Mouse (Mus musculus) CH12.LX (cell line): ENCODE data around the gene Rbm33. TPM values are rescaled to one million over a fixed set of nuclear protein-coding genes. Genes with fewer than 3 reads are reported as not detected.
A peak's percentile ranks its signal among the peaks of the same experiment; 100 is the strongest.

ENCODE experiments used
- DNase-seq: peaks from one replicate; pipeline ENCODE4 v3.0.0-alpha.2; 2013; ENCODE audit errors: extremely low read depth
- H3K27ac ChIP-seq: 2 replicates; pipeline ENCODE4 v1.5.1; 2012; ENCODE audit warnings: low read depth, mild to moderate bottlenecking, control low read depth, moderate library complexity; ENCODE audit not compliant: insufficient read depth
- H3K27me3 ChIP-seq: replicated peaks from 2 replicates; pipeline ENCODE3; 2012; ENCODE audit warnings: inconsistent platforms
- H3K36me3 ChIP-seq, 2 experiments: replicated peaks in 1 of 2; 2 replicates each; pipeline versions ENCODE3 to v1.6.1; 2012; ENCODE audit warnings: inconsistent platforms in 1 of 2, low read length in 1 of 2, mild to moderate bottlenecking in 1 of 2, mixed read lengths in 1 of 2, moderate library complexity in 1 of 2; ENCODE audit not compliant: control insufficient read depth in 1 of 2, insufficient read depth in 1 of 2
- H3K4me1 ChIP-seq, 2 experiments: 2 replicates each; pipeline ENCODE4 v1.6.1; 2012; ENCODE audit warnings: inconsistent platforms in 1 of 2, moderate library complexity in 1 of 2; ENCODE audit not compliant: insufficient read depth in 2 of 2, control insufficient read depth in 1 of 2
- H3K4me2 ChIP-seq: 2 replicates; pipeline ENCODE4 v1.6.1; 2012; ENCODE audit warnings: low read depth, mild to moderate bottlenecking, control low read depth; ENCODE audit not compliant: poor library complexity, insufficient read depth, severe bottlenecking
- H3K4me3 ChIP-seq, 3 experiments: fragments of 150-350 bp in 1 of 3; sonication (generic) in 1 of 3; replicated peaks in 1 of 3; 2 replicates each; pipeline versions ENCODE3 to v1.5.1; 2011 to 2012; ENCODE audit warnings: low read depth in 2 of 3, low read length in 2 of 3, mild to moderate bottlenecking in 2 of 3, moderate library complexity in 2 of 3, control low read depth in 1 of 3, improper control_type of control experiment in 1 of 3, inconsistent platforms in 1 of 3, mixed read lengths in 1 of 3; ENCODE audit not compliant: poor library complexity in 1 of 3
- H3K79me2 ChIP-seq: replicated peaks from 2 replicates; pipeline ENCODE4 v1.6.1; 2012; ENCODE audit warnings: mild to moderate bottlenecking, moderate library complexity; ENCODE audit not compliant: control insufficient read depth, poor library complexity, insufficient read depth, severe bottlenecking; ENCODE audit errors: extremely low read depth
- H3K9ac ChIP-seq: 2 replicates; pipeline ENCODE4 v1.6.1; 2012; ENCODE audit warnings: low read depth, mild to moderate bottlenecking, control low read depth, moderate library complexity; ENCODE audit not compliant: insufficient read depth
- H3K9me3 ChIP-seq: replicated peaks from 2 replicates; pipeline ENCODE3; 2012; ENCODE audit warnings: low read length, inconsistent platforms, mixed read lengths
- BHLHE40 ChIP-seq: IDR thresholded peaks from 2 replicates; pipeline ENCODE4 v1.6.1; 2011; ENCODE audit warnings: mild to moderate bottlenecking, low read depth, low read length, improper control_type of control experiment
- CHD1 ChIP-seq: IDR thresholded peaks from 2 replicates; pipeline ENCODE4 v1.6.1; 2012; ENCODE audit warnings: low read depth, low read length, improper control_type of control experiment, inconsistent platforms
- CHD2 ChIP-seq: IDR thresholded peaks from 2 replicates; pipeline ENCODE4 v1.6.1; 2011; ENCODE audit warnings: low read length, improper control_type of control experiment
- CTCF ChIP-seq, 2 experiments: IDR thresholded peaks in 1 of 2; conservative IDR thresholded peaks in 1 of 2; 2 replicates each; pipeline ENCODE4 v1.5.1; 2011 to 2012; ENCODE audit warnings: low read depth in 2 of 2, low read length in 2 of 2, improper control_type of control experiment in 1 of 2, inconsistent platforms in 1 of 2, mild to moderate bottlenecking in 1 of 2, moderate library complexity in 1 of 2
- E2F4 ChIP-seq: IDR thresholded peaks from 2 replicates; pipeline ENCODE4 v1.6.1; 2011; ENCODE audit warnings: low read depth, low read length, improper control_type of control experiment; ENCODE audit not compliant: insufficient replicate concordance
- ELF1 ChIP-seq: IDR thresholded peaks from 2 replicates; pipeline ENCODE4 v1.6.1; 2014; ENCODE audit warnings: low read depth, mild to moderate bottlenecking, inconsistent platforms, low read length, improper control_type of control experiment
- EP300 ChIP-seq: IDR thresholded peaks from 2 replicates; pipeline ENCODE4 v1.6.1; 2011; ENCODE audit warnings: low read length, improper control_type of control experiment
- ETS1 ChIP-seq: conservative IDR thresholded peaks from 2 replicates; pipeline ENCODE4 v1.6.1; 2012; ENCODE audit warnings: low read depth, mild to moderate bottlenecking, inconsistent platforms, low read length, improper control_type of control experiment, moderate library complexity
- GABPA ChIP-seq: IDR thresholded peaks from 2 replicates; pipeline ENCODE4 v1.6.1; 2012; ENCODE audit warnings: low read depth, low read length, improper control_type of control experiment, inconsistent platforms; ENCODE audit not compliant: insufficient replicate concordance
- HCFC1 ChIP-seq: IDR thresholded peaks from 2 replicates; pipeline ENCODE4 v1.6.1; 2012; ENCODE audit warnings: low read depth, mild to moderate bottlenecking, inconsistent platforms, low read length, improper control_type of control experiment
- IRF4 ChIP-seq: IDR thresholded peaks from 2 replicates; pipeline ENCODE4 v1.6.1; 2014; ENCODE audit warnings: low read depth, mild to moderate bottlenecking, inconsistent platforms, low read length, improper control_type of control experiment
- JUN ChIP-seq: IDR thresholded peaks from 2 replicates; pipeline ENCODE4 v1.6.1; 2011; ENCODE audit warnings: low read depth, mild to moderate bottlenecking, low read length, improper control_type of control experiment, moderate library complexity; ENCODE audit not compliant: insufficient read depth
- JUND ChIP-seq: conservative IDR thresholded peaks from 2 replicates; pipeline ENCODE4 v1.6.1; 2011; ENCODE audit warnings: low read depth, low read length, improper control_type of control experiment
- KAT2A ChIP-seq: IDR thresholded peaks from 2 replicates; pipeline ENCODE4 v1.6.1; 2012; ENCODE audit warnings: low read length, improper control_type of control experiment, inconsistent platforms; ENCODE audit not compliant: insufficient replicate concordance
- MAFK ChIP-seq: IDR thresholded peaks from 2 replicates; pipeline ENCODE4 v1.6.1; 2011; ENCODE audit warnings: low read length, improper control_type of control experiment; ENCODE audit not compliant: insufficient replicate concordance
- MAX ChIP-seq: IDR thresholded peaks from 2 replicates; pipeline ENCODE4 v1.6.1; 2011; ENCODE audit warnings: low read length, improper control_type of control experiment
- MAZ ChIP-seq: IDR thresholded peaks from 2 replicates; pipeline ENCODE4 v1.6.1; 2012; ENCODE audit warnings: low read depth, mild to moderate bottlenecking, inconsistent platforms, low read length, improper control_type of control experiment, moderate library complexity
- MEF2A ChIP-seq: IDR thresholded peaks from 2 replicates; pipeline ENCODE4 v1.6.1; 2014; ENCODE audit warnings: low read depth, mild to moderate bottlenecking, inconsistent platforms, low read length, improper control_type of control experiment, borderline replicate concordance
- MXI1 ChIP-seq: IDR thresholded peaks from 2 replicates; pipeline ENCODE4 v1.6.1; 2011; ENCODE audit warnings: mild to moderate bottlenecking, low read depth, low read length, improper control_type of control experiment
- MYC ChIP-seq: IDR thresholded peaks from 2 replicates; pipeline ENCODE4 v1.6.1; 2011; ENCODE audit warnings: low read depth, mild to moderate bottlenecking, improper control_type of control experiment, low read length
- NELFE ChIP-seq: IDR thresholded peaks from 2 replicates; pipeline ENCODE4 v1.6.1; 2011; ENCODE audit warnings: low read depth, low read length, improper control_type of control experiment
- NRF1 ChIP-seq: IDR thresholded peaks from 2 replicates; pipeline ENCODE4 v1.6.1; 2014; ENCODE audit warnings: low read depth, mild to moderate bottlenecking, inconsistent platforms, low read length, improper control_type of control experiment, moderate library complexity
- PAX5 ChIP-seq: IDR thresholded peaks from 2 replicates; pipeline ENCODE4 v1.6.1; 2012; ENCODE audit warnings: low read length, inconsistent platforms, mixed read lengths
- POLR2A ChIP-seq: IDR thresholded peaks from 2 replicates; pipeline ENCODE4 v1.6.1; 2011; ENCODE audit warnings: low read depth, mild to moderate bottlenecking, improper control_type of control experiment, low read length
- POLR2AphosphoS2 ChIP-seq: IDR thresholded peaks from 2 replicates; pipeline ENCODE4 v1.6.1; 2011; ENCODE audit warnings: low read depth, low read length, improper control_type of control experiment
- RAD21 ChIP-seq: IDR thresholded peaks from 2 replicates; pipeline ENCODE4 v1.6.1; 2011; ENCODE audit warnings: low read depth, mild to moderate bottlenecking, low read length, improper control_type of control experiment, moderate library complexity
- RCOR1 ChIP-seq: conservative IDR thresholded peaks from 2 replicates; pipeline ENCODE4 v1.6.1; 2012; ENCODE audit warnings: low read depth, mild to moderate bottlenecking, inconsistent platforms, low read length, improper control_type of control experiment
- SIN3A ChIP-seq: IDR thresholded peaks from 2 replicates; pipeline ENCODE4 v1.6.1; 2012; ENCODE audit warnings: low read length, improper control_type of control experiment, inconsistent platforms
- SMC3 ChIP-seq: IDR thresholded peaks from 2 replicates; pipeline ENCODE4 v1.6.1; 2011; ENCODE audit warnings: low read depth, low read length, improper control_type of control experiment
- TBP ChIP-seq: conservative IDR thresholded peaks from 2 replicates; pipeline ENCODE4 v1.6.1; 2011; ENCODE audit warnings: low read depth, low read length, improper control_type of control experiment
- TCF12 ChIP-seq: IDR thresholded peaks from 2 replicates; pipeline ENCODE4 v1.6.1; 2014; ENCODE audit warnings: low read depth, mild to moderate bottlenecking, inconsistent platforms, low read length, improper control_type of control experiment
- UBTF ChIP-seq: IDR thresholded peaks from 2 replicates; pipeline ENCODE4 v1.6.1; 2012; ENCODE audit warnings: low read depth, mild to moderate bottlenecking, inconsistent platforms, low read length, improper control_type of control experiment, moderate library complexity
- USF1 ChIP-seq: IDR thresholded peaks from 2 replicates; pipeline ENCODE4 v1.6.1; 2014; ENCODE audit warnings: low read depth, mild to moderate bottlenecking, inconsistent platforms, low read length, improper control_type of control experiment
- USF2 ChIP-seq: conservative IDR thresholded peaks from 2 replicates; pipeline ENCODE4 v1.6.1; 2011; ENCODE audit warnings: low read depth, low read length, improper control_type of control experiment
- ZC3H11A ChIP-seq: IDR thresholded peaks from 2 replicates; pipeline ENCODE4 v1.6.1; 2012; ENCODE audit warnings: low read depth, mild to moderate bottlenecking, inconsistent platforms, low read length, improper control_type of control experiment
- ZKSCAN1 ChIP-seq: IDR thresholded peaks from 2 replicates; pipeline ENCODE4 v1.6.1; 2012; ENCODE audit warnings: low read depth, inconsistent platforms, low read length, improper control_type of control experiment, borderline replicate concordance
- ZMIZ1 ChIP-seq: IDR thresholded peaks from 2 replicates; pipeline ENCODE4 v1.6.1; 2012; ENCODE audit warnings: low read depth, mild to moderate bottlenecking, inconsistent platforms, low read length, improper control_type of control experiment
- ZNF384 ChIP-seq: IDR thresholded peaks from 2 replicates; pipeline ENCODE4 v1.6.1; 2012; ENCODE audit warnings: low read depth, low read length, improper control_type of control experiment, inconsistent platforms
- dilution Hi-C: fragments of 300-500 bp; cut with MboI; formaldehyde crosslinking; loops from 2 replicates; pipeline ENCODE4 v1.14.3; 2020; ENCODE audit warnings: low sequenced_read_pairs; ENCODE audit not compliant: extremely low pct_unique_long_range_greater_than_20kb, extremely low pct_ligation_motif_present
- in situ Hi-C: fragments of 300-500 bp; cut with MboI; formaldehyde crosslinking; loops from 3 replicates; pipeline ENCODE4 v1.14.3; 2019; ENCODE audit warnings: low sequenced_read_pairs, low pct_ligation_motif_present, low pct_unique_long_range_greater_than_20kb, mixed read lengths
- polyA plus RNA-seq: library from polyadenylated mRNA; unstranded; fragments of >175 nt; gene quantifications from 2 replicates; pipeline ENCODE4 v1.2.1, GENCODE M21; 2012; ENCODE audit warnings: low read depth; ENCODE audit not compliant: insufficient read length
- total RNA-seq, 2 experiments: library from RNA; depleted of rRNA; stranded (reverse); fragments of 300-350 nt in 1 of 2; fragments of >200 nt in 1 of 2; gene quantifications; 2 replicates each; pipeline ENCODE4 v1.2.3; 2012 to 2014

The Rbm33 gene
- total and polyA plus RNA-seq, 3 experiments, result 7.4 to 50.3 (median 15.1) TPM

DNA sequence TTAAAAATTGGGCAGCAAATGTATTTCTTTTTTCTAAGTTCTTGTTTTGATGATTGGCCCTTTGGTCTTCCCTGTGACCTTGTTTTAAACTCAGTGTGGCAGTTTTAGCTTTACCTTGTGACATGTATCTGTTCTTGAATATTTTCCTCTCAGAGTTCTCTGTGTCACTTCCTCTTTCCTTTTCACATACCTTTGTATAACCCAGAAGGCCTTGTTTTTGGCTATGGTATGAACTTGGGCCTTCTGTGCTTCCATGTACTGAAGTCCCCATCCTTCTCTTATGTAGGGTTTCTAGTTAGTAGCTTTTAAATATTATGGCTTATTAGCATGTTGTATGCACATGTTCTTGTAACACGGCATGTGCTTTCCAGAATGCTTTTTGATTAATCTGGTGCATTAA, 4.8 kb downstream of the Rbm33 start:
- DNase-seq, result peak; percentile 78
- no peaks in the 10 kb centered on the region for H3K27me3 ChIP-seq
- H3K36me3 ChIP-seq, result peaks cover 3 to 11% of the 10 kb centered on the region in 2 experiments
- no peak overlapping the region; the same call in 1 of the 2 replicates for H3K9ac ChIP-seq
- TF ChIP-seq NRF1 (no peak), ETS1 (peak; percentile 57; the same call in 1 of the 2 replicates), RCOR1 (0 out of 2 replicates have a peak, but pooled peaks have one; percentile 24), IRF4 (peak; percentile 78), TBP (no peak), ZC3H11A (no peak), POLR2A (0 out of 2 replicates have a peak, but pooled peaks have one; percentile 13), SIN3A (peak; percentile 89), ZNF384 (peak; percentile 24), MAFK (0 out of 2 replicates have a peak, but pooled peaks have one; percentile 29), USF1 (no peak), PAX5 (no peak), E2F4 (no peak), JUN (no peak), TCF12 (0 out of 2 replicates have a peak, but pooled peaks have one; percentile 11), CHD1 (peak; percentile 90; the same call in 1 of the 2 replicates), MYC (peak; percentile 57; the same call in 1 of the 2 replicates), ZKSCAN1 (no peak), JUND (no peak; the same call in 1 of the 2 replicates), UBTF (no peak), MEF2A (peak; percentile 45; the same call in 1 of the 2 replicates), MXI1 (peak; percentile 49; the same call in 1 of the 2 replicates), CHD2 (peak; percentile 17; the same call in 1 of the 2 replicates), EP300 (peak; percentile 89), GABPA (no peak), POLR2AphosphoS2 (no peak), CTCF (conservative IDR thresholded peaks at IDR 0.05 in 1 of 2, IDR thresholded peaks at IDR 0.05 in 1 of 2; ENCODE audit: low read depth in 2 of 2, low read length in 2 of 2) (no peak), RAD21 (no peak; the same call in 1 of the 2 replicates), USF2 (no peak), MAX (peak; percentile 68), HCFC1 (peak; percentile 64), SMC3 (no peak), ELF1 (peak; percentile 63), ZMIZ1 (no peak), KAT2A (no peak), NELFE (no peak), BHLHE40 (peak; percentile 47; the same call in 1 of the 2 replicates), MAZ (0 out of 2 replicates have a peak, but pooled peaks have one; percentile 33)
- peak overlapping the region; percentile 75; the same call in 1 of the 2 replicates for H3K4me2 ChIP-seq
- no peaks in the 10 kb centered on the region for H3K9me3 ChIP-seq
- H3K4me3 ChIP-seq, result peak overlapping the region in 2 of 3 experiments; percentile 25 to 45
- H3K4me1 ChIP-seq, result peaks cover 8 to 64% of the 10 kb centered on the region in 2 experiments
- peaks cover 89% of the 10 kb centered on the region for H3K79me2 ChIP-seq
- dilution Hi-C loops, result no loop called here
- H3K27ac ChIP-seq, result no peak overlapping the region
- in situ Hi-C loops, result no loop called here
